Mouse (Mus musculus) lung, embryonic 15.5 days (tissue): ENCODE measurements around the gene Rabgap1l. TPM values are rescaled to one million over a fixed set of nuclear protein-coding genes. Genes with fewer than 3 reads are reported as not detected.

Source experiments
- ATAC-seq: fragments of 200-750 bp; cut with Nextera tagmentation; 2 replicates; pipeline ENCODE4 v1.8.0; 2017; ENCODE audit warnings: moderate number of reproducible peaks, borderline replicate concordance; ENCODE audit not compliant: low FRiP score, low TSS enrichment; ENCODE audit errors: extremely low read depth
- H3K27ac ChIP-seq: fragments of 300-500 bp; sonication (generic); 2 replicates; pipeline ENCODE4 v1.5.1; 2015; ENCODE audit warnings: moderate library complexity, mild to moderate bottlenecking, inconsistent platforms
- H3K27me3 ChIP-seq: fragments of 300-500 bp; sonication (generic); 2 replicates; pipeline ENCODE4 v1.6.1; 2015; ENCODE audit warnings: inconsistent platforms
- H3K36me3 ChIP-seq: fragments of 300-500 bp; sonication (generic); 2 replicates; pipeline ENCODE4 v1.6.1; 2015; ENCODE audit warnings: inconsistent platforms
- H3K4me1 ChIP-seq: fragments of 300-500 bp; sonication (generic); 2 replicates; pipeline ENCODE4 v1.6.1; 2015; ENCODE audit warnings: inconsistent platforms
- H3K4me2 ChIP-seq: fragments of 300-500 bp; sonication (generic); 2 replicates; pipeline ENCODE4 v1.6.1; 2015; ENCODE audit warnings: inconsistent platforms, mild to moderate bottlenecking, moderate library complexity
- H3K4me3 ChIP-seq: fragments of 300-500 bp; sonication (generic); 2 replicates; pipeline ENCODE4 v1.5.1; 2015; ENCODE audit warnings: mild to moderate bottlenecking, inconsistent platforms
- H3K9ac ChIP-seq: fragments of 300-500 bp; sonication (generic); 2 replicates; pipeline ENCODE4 v1.6.1; 2015; ENCODE audit warnings: inconsistent platforms
- H3K9me3 ChIP-seq: fragments of 300-500 bp; sonication (generic); 2 replicates; pipeline ENCODE4 v1.6.1; 2016; ENCODE audit warnings: inconsistent platforms
- WGBS: fragments of 180-500 bp; shearing (Covaris S2); methylation state at CpG from one replicate; pipeline ENCODE4 v1.1.7; 2015; 5-methylcytosine and 5-hydroxymethylcytosine counted together
- polyA plus RNA-seq: library from polyadenylated mRNA; unstranded; fragments of >200 nt; fragmentation: Nextera tagmentation; extraction: Ambion mirVana; gene quantifications from 2 replicates; pipeline ENCODE4 v1.2.1, GENCODE M21; 2015

Rabgap1l gene
- polyA plus RNA-seq, 1 experiment from 2014 or later = 24.0 TPM

GRCm38 (mm10) chr1:160377337-160378336, 415.4 kb downstream of the Rabgap1l start:
- H3K27me3 ChIP-seq = no peaks in the 10 kb centered on the region
- WGBS = 44% methylated on average over 10 of the region's 10 CpGs
- peak; percentile 89; the same call in 1 of the 2 replicates for ATAC-seq
- H3K4me2 ChIP-seq = no peak overlapping the region
- no peak overlapping the region for H3K4me3 ChIP-seq
- no peaks in the 10 kb centered on the region for H3K9me3 ChIP-seq
- H3K9ac ChIP-seq = no peak overlapping the region
- no peaks in the 10 kb centered on the region for H3K4me1 ChIP-seq
- H3K27ac ChIP-seq = no peak overlapping the region
- no peaks in the 10 kb centered on the region for H3K36me3 ChIP-seq

GRCm38 (mm10) chr1:160374490-160374889, 418.5 kb downstream of the Rabgap1l start:
- Histone ChIP-seq H3K27ac (no peak overlapping the region), H3K27me3 (no peaks in the 10 kb centered on the region), H3K9ac (no peak overlapping the region), H3K36me3 (no peaks in the 10 kb centered on the region), H3K4me2 (no peak overlapping the region), H3K4me3 (no peak overlapping the region), H3K4me1 (0 out of 2 replicates have a peak, but pooled peaks cover 4% of the 10 kb centered on the region), H3K9me3 (no peaks in the 10 kb centered on the region)
- ATAC-seq = no peak

- WGBS = 74% methylated on average over 7 of the region's 7 CpGs
- no peaks in the 10 kb centered on the region for H3K9me3 ChIP-seq
- H3K4me3 ChIP-seq = no peak overlapping the region
- ATAC-seq = no peak
- no peaks in the 10 kb centered on the region for H3K36me3 ChIP-seq
- H3K9ac ChIP-seq = no peak overlapping the region
- H3K4me2 ChIP-seq = no peak overlapping the region
- H3K4me1 ChIP-seq = 0 out of 2 replicates have a peak, but pooled peaks cover 4% of the 10 kb centered on the region
- no peaks in the 10 kb centered on the region for H3K27me3 ChIP-seq
- no peak overlapping the region for H3K27ac ChIP-seq
Measured at GRCm38 (mm10) chr1:160373306-160373705, 419.7 kb downstream of the Rabgap1l start.

- no peaks in the 10 kb centered on the region for H3K36me3 ChIP-seq
- H3K27ac ChIP-seq = no peak overlapping the region
- 0 out of 2 replicates have a peak, but pooled peaks cover 4% of the 10 kb centered on the region for H3K4me1 ChIP-seq
- no peak overlapping the region for H3K9ac ChIP-seq
- no peaks in the 10 kb centered on the region for H3K27me3 ChIP-seq
- H3K9me3 ChIP-seq = no peaks in the 10 kb centered on the region
- no peak for ATAC-seq
- H3K4me3 ChIP-seq = no peak overlapping the region
- no peak overlapping the region for H3K4me2 ChIP-seq
Measured at GRCm38 (mm10) chr1:160371696-160372095, 421.3 kb downstream of the Rabgap1l start.

- 17% methylated on average over 1 of the region's 1 CpGs for WGBS
- no peak overlapping the region for H3K4me2 ChIP-seq
- H3K9me3 ChIP-seq = no peaks in the 10 kb centered on the region
- no peak overlapping the region for H3K9ac ChIP-seq
- peak overlapping the region; percentile 66 for H3K27ac ChIP-seq
- H3K4me3 ChIP-seq = no peak overlapping the region
- H3K4me1 ChIP-seq = 0 out of 2 replicates have a peak, but pooled peaks cover 4% of the 10 kb centered on the region
- no peaks in the 10 kb centered on the region for H3K27me3 ChIP-seq
- H3K36me3 ChIP-seq = no peaks in the 10 kb centered on the region
- peak; percentile 90 for ATAC-seq
Measured at GRCm38 (mm10) chr1:160370552-160370951, 422.5 kb downstream of the Rabgap1l start.

GRCm38 (mm10) chr1:160366615-160367014, 426.4 kb downstream of the Rabgap1l start:
- Histone ChIP-seq H3K36me3 (no peaks in the 10 kb centered on the region), H3K27me3 (no peaks in the 10 kb centered on the region), H3K4me2 (no peak overlapping the region), H3K27ac (no peak overlapping the region), H3K4me1 (0 out of 2 replicates have a peak, but pooled peaks cover 4% of the 10 kb centered on the region), H3K9ac (no peak overlapping the region), H3K4me3 (no peak overlapping the region), H3K9me3 (no peaks in the 10 kb centered on the region)
- no peak for ATAC-seq
- 55% methylated on average over 3 of the region's 3 CpGs for WGBS

GRCm38 (mm10) chr1:160357268-160357667, 435.7 kb downstream of the Rabgap1l start:
- Histone ChIP-seq H3K9me3 (no peaks in the 10 kb centered on the region), H3K4me3 (no peak overlapping the region), H3K27me3 (no peaks in the 10 kb centered on the region), H3K4me1 (no peaks in the 10 kb centered on the region), H3K27ac (no peak overlapping the region), H3K36me3 (no peaks in the 10 kb centered on the region), H3K9ac (no peak overlapping the region), H3K4me2 (no peak overlapping the region)
- no peak for ATAC-seq

- no peak overlapping the region for H3K4me3 ChIP-seq
- H3K9ac ChIP-seq = no peak overlapping the region
- H3K27me3 ChIP-seq = no peaks in the 10 kb centered on the region
- no peaks in the 10 kb centered on the region for H3K36me3 ChIP-seq
- H3K9me3 ChIP-seq = no peaks in the 10 kb centered on the region
- peaks cover 7% of the 10 kb centered on the region; the same call in 1 of the 2 replicates for H3K4me1 ChIP-seq
- no peak overlapping the region for H3K27ac ChIP-seq
- WGBS = 73% methylated on average over 6 of the region's 6 CpGs
- H3K4me2 ChIP-seq = no peak overlapping the region
- ATAC-seq = no peak
Measured at GRCm38 (mm10) chr1:160353732-160354455, 439.1 kb downstream of the Rabgap1l start.

- peak overlapping the region; percentile 35 for H3K4me3 ChIP-seq
- no peaks in the 10 kb centered on the region for H3K36me3 ChIP-seq
- H3K27ac ChIP-seq = no peak overlapping the region
- 0 out of 2 replicates have a peak overlapping the region, but pooled peaks have one; percentile 18 for H3K9ac ChIP-seq
- no peaks in the 10 kb centered on the region for H3K9me3 ChIP-seq
- no peak for ATAC-seq
- no peaks in the 10 kb centered on the region for H3K27me3 ChIP-seq
- H3K4me1 ChIP-seq = peaks cover 7% of the 10 kb centered on the region; the same call in 1 of the 2 replicates
- peak overlapping the region; percentile 65 for H3K4me2 ChIP-seq
- WGBS = 33% methylated on average over 4 of the region's 4 CpGs
Measured at GRCm38 (mm10) chr1:160352309-160352708, 440.7 kb downstream of the Rabgap1l start.

GRCm38 (mm10) chr1:160351880-160352234, 441.2 kb downstream of the Rabgap1l start:
- H3K9ac ChIP-seq = 0 out of 2 replicates have a peak overlapping the region, but pooled peaks have one; percentile 18
- H3K36me3 ChIP-seq = no peaks in the 10 kb centered on the region
- H3K27ac ChIP-seq = no peak overlapping the region
- peak overlapping the region; percentile 35 for H3K4me3 ChIP-seq
- peak; percentile 67; the same call in 1 of the 2 replicates for ATAC-seq
- H3K27me3 ChIP-seq = no peaks in the 10 kb centered on the region
- 3% methylated on average over 10 of the region's 10 CpGs for WGBS
- H3K9me3 ChIP-seq = no peaks in the 10 kb centered on the region
- peaks cover 7% of the 10 kb centered on the region; the same call in 1 of the 2 replicates for H3K4me1 ChIP-seq
- H3K4me2 ChIP-seq = peak overlapping the region; percentile 65

GRCm38 (mm10) chr1:160351146-160351879, 441.7 kb downstream of the Rabgap1l start:
- 27% methylated on average over 13 of the region's 13 CpGs for WGBS
- H3K4me2 ChIP-seq = peak overlapping the region; percentile 65
- no peaks in the 10 kb centered on the region for H3K36me3 ChIP-seq
- no peaks in the 10 kb centered on the region for H3K27me3 ChIP-seq
- H3K27ac ChIP-seq = no peak overlapping the region
- H3K4me3 ChIP-seq = peak overlapping the region; percentile 35
- H3K4me1 ChIP-seq = peaks cover 7% of the 10 kb centered on the region; the same call in 1 of the 2 replicates
- ATAC-seq = peak; percentile 35; the same call in 1 of the 2 replicates
- H3K9me3 ChIP-seq = no peaks in the 10 kb centered on the region
- peak overlapping the region; percentile 18; the same call in 1 of the 2 replicates for H3K9ac ChIP-seq
